Mouse (Mus musculus) liver (tissue): ENCODE results near the gene Trub2.
"Not testable (repeated sequence)": the region's sequence is repeated elsewhere in the genome, so short reads cannot be mapped to it uniquely, and the experiment has no call there.

Source experiments
- DNase-seq: peaks from one replicate; pipeline ENCODE4 v3.0.0-alpha.2; 2020; ENCODE audit warnings: mixed read lengths

Trub2 gene

GRCm38 (mm10) chr2:29787937-29788681 is at the start of gene Trub2:
Trub2 (minus strand) TSS chr2:29788502.
- DNase-seq: peak; percentile 87

GRCm38 (mm10) chr2:29835391-29835899 is 47.1 kb upstream of the Trub2 start:
- DNase-seq: no peak

- DNase-seq: no peak
Measured at GRCm38 (mm10) chr2:29833796-29834195, 45.5 kb upstream of the Trub2 start.

GRCm38 (mm10) chr2:29831106-29831505 is 42.8 kb upstream of the Trub2 start:
- no peak for DNase-seq

GRCm38 (mm10) chr2:29827709-29828024 is 39.4 kb upstream of the Trub2 start:
- no peak for DNase-seq

GRCm38 (mm10) chr2:29826926-29827708 is 38.8 kb upstream of the Trub2 start:
- DNase-seq: peak; percentile 95

GRCm38 (mm10) chr2:29826318-29826925 is 38.1 kb upstream of the Trub2 start:
- no peak for DNase-seq

GRCm38 (mm10) chr2:29820025-29820817 is 31.9 kb upstream of the Trub2 start, which contains the start of gene Urm1:
Urm1 (plus strand) TSS chr2:29820075.
- peak; percentile 73 for DNase-seq

- DNase-seq: no peak
Measured at GRCm38 (mm10) chr2:29819363-29819762, 31.1 kb upstream of the Trub2 start.

- DNase-seq: peak; percentile 80
Measured at GRCm38 (mm10) chr2:29817426-29818232, 29.3 kb upstream of the Trub2 start.

GRCm38 (mm10) chr2:29815678-29816371 is 27.5 kb upstream of the Trub2 start:
- no peak for DNase-seq

GRCm38 (mm10) chr2:29803400-29803831 is 15.1 kb upstream of the Trub2 start:
- DNase-seq: peak; percentile 29

GRCm38 (mm10) chr2:29802827-29803201 is 14.5 kb upstream of the Trub2 start:
- no peak for DNase-seq

- peak; percentile 92 for DNase-seq
Measured at GRCm38 (mm10) chr2:29802075-29802826, 13.9 kb upstream of the Trub2 start, which contains the start of gene Slc27a4. Slc27a4 (plus strand) TSS chr2:29802634.

GRCm38 (mm10) chr2:29792772-29793487 is 4.6 kb upstream of the Trub2 start:
- no peak for DNase-seq

GRCm38 (mm10) chr2:29787104-29787917 is 991 bp downstream of the Trub2 start, which contains the start of gene Coq4:
Coq4 (plus strand) TSS chr2:29787493.
- DNase-seq: peak; percentile 84

- DNase-seq: no peak
Measured at GRCm38 (mm10) chr2:29784290-29784689, 4.0 kb downstream of the Trub2 start.

- DNase-seq: not testable (repeated sequence)
Measured at GRCm38 (mm10) chr2:29781256-29781655, 7.0 kb downstream of the Trub2 start.

GRCm38 (mm10) chr2:29773323-29773722 is 15.0 kb downstream of the Trub2 start:
- DNase-seq: peak; percentile 18
